Mouse (Mus musculus): ENCODE measurements at regions not wholly inside any gene's neighbourhood (a gene's known extent, or its start where the extent isn't known, plus 50 kb on each side); places are given as distances from the start of the nearest gene placed in this dataset.
"Not testable (repeated sequence)": the region's sequence is repeated elsewhere in the genome, so short reads cannot be mapped to it uniquely, and the experiment has no call there.

DNA sequence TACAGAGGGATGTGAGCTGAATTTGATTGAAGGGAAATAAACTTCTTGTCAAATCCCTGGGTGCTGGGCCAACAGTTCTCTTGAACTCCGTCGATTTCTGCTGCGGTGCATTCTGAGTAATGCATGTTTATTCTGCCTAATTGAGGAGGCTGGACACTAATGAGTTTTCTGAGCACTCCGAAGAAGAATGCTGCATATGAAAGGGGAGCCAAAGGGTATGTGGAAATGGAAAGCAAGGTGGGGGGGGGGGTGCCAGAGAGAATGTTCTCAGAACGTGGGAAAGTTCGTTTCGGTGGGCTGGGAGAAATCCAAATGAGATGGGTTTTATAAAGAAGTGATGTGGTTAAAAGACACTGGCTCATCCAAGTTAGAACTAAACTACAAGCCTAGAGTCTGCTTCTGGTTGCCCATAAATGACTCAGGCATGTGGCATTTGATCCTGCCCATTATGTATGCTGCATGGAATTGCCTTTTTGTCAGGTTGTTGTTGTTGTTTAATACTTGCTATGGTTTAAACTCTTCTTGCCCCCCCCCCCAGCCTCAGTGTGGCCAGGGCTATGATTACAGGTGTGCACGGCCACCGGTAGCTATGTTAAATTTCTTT lies 455.7 kb upstream of the Smim15 start:
- DNase-seq (ENCODE audit: low spot score in 2 of 2) = no peak

DNA sequence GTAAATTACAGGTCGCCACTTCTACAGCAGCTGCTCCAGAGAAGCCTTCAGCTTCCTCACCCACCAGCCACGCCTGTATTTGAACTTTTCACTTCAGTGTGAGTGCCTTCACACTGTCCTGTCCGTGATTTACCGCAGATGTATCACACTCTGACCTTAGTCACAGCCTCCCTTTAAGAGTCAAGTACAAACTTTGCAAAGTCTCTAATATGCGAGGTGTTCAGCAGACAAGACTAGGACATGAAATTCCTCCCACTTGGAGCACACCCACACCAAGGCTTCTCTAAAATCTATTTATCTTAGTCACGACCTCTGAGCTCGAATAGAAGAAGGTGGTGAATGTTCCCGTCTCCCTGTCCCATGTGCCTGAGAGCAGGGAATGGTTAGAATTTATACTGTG lies 456.6 kb upstream of the Smim15 start:
- DNase-seq (ENCODE audit: low spot score in 2 of 2) = no peak

GRCm38 (mm10) chr13:107585936-107586335 lies 458.3 kb upstream of the Smim15 start:
- no peak for DNase-seq (ENCODE audit: low spot score in 2 of 2)

DNA sequence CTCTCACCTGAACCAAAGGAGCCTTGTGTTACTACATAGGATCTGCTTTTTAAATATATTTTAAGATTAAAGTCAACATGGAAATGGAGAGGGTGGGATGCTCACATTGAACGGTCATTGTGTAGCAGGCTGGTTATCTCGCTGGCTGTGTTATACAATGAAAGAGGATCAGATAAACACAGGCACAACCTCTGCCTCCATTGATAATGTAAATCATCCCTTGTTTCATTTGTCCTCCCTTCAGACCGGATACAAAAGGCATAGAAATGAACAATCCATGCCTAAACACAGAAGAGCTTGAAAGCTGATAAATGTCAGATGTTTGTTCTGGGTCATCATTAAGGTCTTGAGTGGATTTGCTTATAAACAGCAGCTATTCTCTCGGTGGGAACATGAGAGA lies 458.9 kb upstream of the Smim15 start:
- DNase-seq (ENCODE audit: low spot score in 2 of 2) = no peak

- DNase-seq (ENCODE audit: low spot score in 2 of 2) = no peak
Observed at GRCm38 (mm10) chr13:107578968-107579367, 465.3 kb upstream of the Smim15 start.

DNA sequence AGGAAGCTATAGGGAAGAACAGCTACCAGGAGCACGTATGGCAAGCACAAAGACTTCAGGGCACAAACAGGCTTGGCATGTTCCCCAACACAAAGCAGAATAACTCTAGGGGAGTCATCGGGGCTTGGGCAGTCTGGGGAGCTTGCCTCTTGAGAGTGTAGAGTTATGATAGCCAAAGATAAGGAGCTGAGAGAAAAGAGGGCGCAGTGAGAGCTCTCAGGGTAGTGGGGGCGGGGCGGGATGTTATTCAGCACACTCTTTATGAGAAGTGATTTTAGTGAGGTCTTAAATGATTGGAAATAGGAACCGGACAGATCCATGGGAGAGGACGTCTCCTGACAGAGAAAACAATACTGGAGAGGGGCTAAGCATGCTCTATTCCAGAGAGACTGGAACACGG lies 466.4 kb upstream of the Smim15 start:
- DNase-seq (ENCODE audit: low spot score in 2 of 2) = no peak

DNA sequence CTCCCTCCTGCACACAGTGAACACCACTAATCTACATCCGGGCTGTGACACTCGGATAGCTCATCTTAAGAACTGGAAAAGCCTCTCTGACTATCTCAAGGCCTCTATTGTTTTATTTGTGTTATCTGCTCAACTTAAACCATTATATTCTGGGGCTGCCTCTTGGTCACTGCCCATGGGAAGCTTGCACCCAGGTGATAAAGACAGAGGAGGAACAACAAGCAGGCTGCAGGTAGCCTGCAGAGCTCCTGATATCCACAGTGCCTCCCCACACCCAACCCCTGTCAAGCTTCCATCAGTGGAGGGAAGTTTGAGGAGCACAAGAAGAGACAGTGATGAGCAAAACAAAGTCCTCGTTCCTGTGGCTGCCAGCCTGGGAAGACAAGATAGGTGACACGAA lies 467.0 kb upstream of the Smim15 start:
- DNase-seq (ENCODE audit: low spot score in 2 of 2) = no peak

GRCm38 (mm10) chr13:107576701-107577100 lies 467.5 kb upstream of the Smim15 start:
- DNase-seq (ENCODE audit: low spot score in 2 of 2) = no peak

DNA sequence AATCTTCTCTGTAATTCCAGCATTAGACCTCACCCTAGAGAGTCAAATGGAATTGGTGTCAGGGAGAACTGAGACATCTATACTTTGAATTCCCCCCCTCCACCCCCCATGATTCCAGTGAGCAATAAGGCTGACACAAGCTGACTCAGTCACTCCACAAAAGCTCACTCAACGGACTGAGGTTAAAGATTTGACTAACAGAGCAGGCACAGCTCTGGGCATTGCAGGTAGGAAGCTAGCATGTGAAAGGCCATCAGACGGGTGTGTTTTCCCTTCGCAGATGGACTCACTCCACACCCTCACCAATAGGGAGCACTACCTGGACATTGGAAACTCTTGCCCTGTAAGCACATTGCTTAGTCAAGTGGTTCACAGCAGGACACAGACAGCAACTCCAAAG lies 469.2 kb upstream of the Smim15 start:
- no peak for DNase-seq (ENCODE audit: low spot score in 2 of 2)

DNA sequence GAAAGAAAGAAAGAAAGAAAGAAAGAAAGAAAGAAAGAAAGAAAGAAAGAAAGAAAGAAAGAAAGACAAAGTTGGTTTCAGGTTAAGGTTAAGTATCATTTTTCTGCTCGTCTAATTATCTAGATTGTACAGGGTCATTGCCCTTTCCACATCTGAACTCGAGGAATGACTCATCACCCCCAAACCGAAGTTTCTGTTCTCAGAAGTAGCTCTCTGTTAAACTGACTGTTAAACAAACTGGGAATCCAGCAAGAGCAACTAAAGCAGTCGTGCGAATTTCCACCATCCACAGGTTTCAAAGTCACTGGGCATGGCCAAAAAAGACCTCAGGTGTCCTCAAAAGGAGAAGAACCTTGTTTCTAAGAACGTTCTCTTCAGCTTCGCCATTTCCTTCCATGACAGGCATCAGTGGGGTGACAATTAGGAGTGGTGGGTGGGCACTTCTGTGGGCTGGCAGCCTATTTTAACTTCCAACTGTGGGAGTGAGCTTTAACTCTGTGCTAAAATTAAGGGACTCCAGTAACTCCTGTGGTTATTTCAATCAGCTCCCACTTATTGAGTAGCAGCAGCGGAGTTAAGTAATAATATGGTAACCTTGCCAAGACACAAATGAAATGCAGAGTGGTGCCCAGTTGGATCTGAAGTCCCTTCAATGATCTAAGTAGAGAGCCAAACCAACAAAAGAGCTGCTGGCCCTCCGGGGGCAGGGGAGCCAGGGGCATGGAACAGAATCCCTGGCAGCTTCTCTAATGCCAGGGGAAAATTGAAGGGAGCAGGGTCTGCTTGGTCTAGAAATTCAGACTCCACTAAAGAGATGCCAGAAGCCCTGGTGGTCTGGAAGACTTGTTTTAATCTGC lies 470.5 kb upstream of the Smim15 start:
- DNase-seq (ENCODE audit: low spot score in 2 of 2) = peak in 1 of 2 experiments; percentile 54

GRCm38 (mm10) chr13:107571539-107571938 lies 472.7 kb upstream of the Smim15 start:
- no peak for DNase-seq (ENCODE audit: low spot score in 2 of 2)

DNA sequence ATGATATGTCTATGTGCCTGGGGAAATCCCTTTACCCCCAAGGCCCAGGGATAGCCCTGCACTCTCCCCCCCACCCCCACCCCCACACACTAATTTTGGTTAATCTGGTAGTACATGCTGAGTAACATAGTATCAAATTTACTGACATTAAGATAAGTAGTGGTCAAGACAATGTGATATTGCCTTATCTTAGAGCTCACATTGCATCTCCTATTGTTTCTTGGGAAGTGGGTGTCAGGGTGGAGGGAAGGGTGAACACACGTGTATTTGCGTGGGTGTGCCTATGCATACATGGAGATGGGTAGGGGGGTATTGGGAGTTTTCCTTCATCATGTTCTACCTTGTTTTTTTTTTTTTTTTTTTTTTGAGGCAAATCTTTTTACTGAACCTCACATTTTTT lies 474.8 kb upstream of the Smim15 start:
- DNase-seq (ENCODE audit: low spot score in 2 of 2) = no peak

GRCm38 (mm10) chr13:107568701-107569121 lies 475.5 kb upstream of the Smim15 start:
- no peak for DNase-seq (ENCODE audit: low spot score in 2 of 2)

- DNase-seq (ENCODE audit: low spot score in 2 of 2) = no peak
Observed at GRCm38 (mm10) chr13:107562463-107562862, 481.8 kb upstream of the Smim15 start.

GRCm38 (mm10) chr13:107561529-107561928 lies 482.7 kb upstream of the Smim15 start:
- DNase-seq (ENCODE audit: low spot score in 2 of 2) = no peak

DNA sequence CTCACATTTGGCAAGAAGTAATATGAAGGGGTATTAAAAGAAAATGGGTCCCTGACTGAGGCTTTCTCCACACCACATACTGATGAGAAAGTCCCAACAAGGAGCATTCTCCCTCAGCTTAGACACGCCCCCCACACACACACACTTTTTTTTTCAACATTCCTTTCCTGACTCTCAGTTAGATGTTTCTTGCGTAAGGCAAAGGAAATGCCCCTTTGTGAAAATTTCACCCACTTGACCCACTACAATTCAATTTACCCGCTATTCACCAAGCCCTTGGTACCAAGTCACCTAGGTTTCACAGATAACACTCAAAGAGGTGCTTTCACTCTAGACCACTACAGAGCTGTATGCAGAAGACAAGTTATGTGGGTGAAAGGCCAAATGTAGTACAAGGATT lies 488.3 kb upstream of the Smim15 start:
- DNase-seq (ENCODE audit: low spot score in 2 of 2) = no peak

GRCm38 (mm10) chr13:107554091-107554490 lies 490.2 kb upstream of the Smim15 start:
- DNase-seq (ENCODE audit: low spot score in 2 of 2) = no peak

DNA sequence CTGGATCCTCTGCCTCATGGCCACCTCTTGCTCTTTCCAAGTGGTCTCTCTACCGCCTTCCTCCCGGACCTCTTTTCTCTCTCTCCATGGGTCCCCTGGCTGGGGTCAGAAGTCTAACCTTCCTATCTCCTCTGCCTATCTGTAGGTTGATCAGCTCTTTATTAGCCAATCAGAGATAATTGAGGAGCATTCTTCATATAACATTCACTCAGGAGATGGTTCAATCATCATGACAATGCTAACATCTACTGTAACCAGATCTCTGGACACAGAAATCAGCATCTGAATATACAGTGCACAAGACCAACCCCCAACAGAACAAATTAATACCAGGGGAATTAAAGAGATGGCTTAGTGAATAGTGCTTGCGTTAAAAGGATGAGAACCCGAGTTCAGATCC lies 492.1 kb upstream of the Smim15 start:
- no peak for DNase-seq (ENCODE audit: low spot score in 2 of 2)

DNA sequence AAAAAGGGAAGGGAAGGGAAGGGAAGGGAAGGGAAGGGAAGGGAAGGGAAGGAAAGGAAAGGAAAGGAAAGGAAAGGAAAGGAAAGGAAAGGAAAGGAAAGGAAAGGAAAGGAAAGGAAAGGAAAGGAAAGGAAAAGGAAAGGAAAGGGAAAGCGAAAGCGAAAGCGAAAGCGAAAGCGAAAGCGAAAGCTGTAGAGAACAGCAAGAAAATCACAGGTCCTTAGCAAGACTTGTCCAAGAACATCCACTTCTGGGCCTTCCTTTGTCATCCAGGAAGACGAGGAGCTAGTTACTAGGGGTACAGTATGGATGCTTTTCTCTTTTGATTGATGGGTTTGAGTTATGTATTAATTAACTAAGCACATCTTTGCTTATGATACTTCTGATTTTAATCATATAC lies 494.3 kb upstream of the Smim15 start:
- not testable (repeated sequence) for DNase-seq (ENCODE audit: low spot score in 2 of 2)

- peak; percentile 25 to 84 for DNase-seq (ENCODE audit: low spot score in 2 of 2)
Observed at GRCm38 (mm10) chr13:107547073-107547472, 497.2 kb upstream of the Smim15 start.

DNA sequence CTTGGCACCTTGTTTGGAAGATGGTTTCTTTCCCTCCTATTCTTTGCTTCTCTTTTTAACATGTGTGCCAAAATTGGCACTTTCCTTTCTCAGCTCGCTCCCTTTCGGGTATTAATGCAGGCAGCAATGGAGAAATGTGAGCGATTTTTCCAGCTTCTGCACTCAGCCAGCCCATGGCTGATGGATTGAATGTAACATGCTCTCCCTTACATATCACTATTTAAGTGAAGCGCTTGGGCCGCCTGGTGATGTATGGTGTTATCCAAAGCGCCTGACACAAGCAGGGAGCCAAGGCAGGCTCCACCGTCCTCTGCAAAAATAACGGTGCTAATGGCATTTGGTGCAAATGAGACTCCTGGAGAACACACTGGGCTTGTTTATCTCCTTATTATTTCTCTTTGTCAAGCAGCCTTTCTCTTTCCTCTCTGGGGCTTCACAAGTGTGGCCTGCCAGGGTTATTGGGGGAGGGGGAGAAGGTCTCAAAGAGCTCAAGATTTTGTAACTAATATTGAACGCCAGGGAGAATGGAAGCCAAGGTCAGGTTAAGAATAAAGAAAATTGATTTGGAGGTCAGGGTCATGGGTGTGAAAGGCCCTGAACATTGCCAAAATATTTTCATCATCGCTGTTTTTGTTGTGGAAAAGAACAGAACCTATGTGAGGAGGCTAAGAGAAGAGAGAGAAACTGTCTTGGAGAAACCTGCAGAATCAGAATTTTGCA lies 497.9 kb upstream of the Smim15 start:
- peak; percentile 9 to 52 for DNase-seq (ENCODE audit: low spot score in 2 of 2)

DNA sequence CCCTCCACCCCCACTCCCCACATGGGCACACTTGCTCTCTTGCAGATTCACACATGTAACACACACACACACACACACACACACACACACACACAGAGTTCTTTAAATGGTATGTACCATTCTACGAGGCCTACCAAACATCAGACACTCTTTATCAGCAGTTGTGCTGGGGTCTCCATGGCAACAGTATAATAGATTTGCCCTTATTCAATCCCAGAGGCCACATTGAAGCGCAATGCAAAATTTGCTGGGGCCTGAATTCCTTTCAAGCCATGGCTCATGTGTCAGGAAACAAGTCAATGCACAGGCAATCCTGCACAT lies 502.7 kb upstream of the Smim15 start:
- peak in 1 of 2 experiments; percentile 13 for DNase-seq (ENCODE audit: low spot score in 2 of 2)

Data from frontal cortex, postnatal 36 days (tissue).